Mouse (Mus musculus) hindbrain, postnatal 0 days (tissue): ENCODE measurements around the gene 1700001L19Rik. TPM values are rescaled to one million over a fixed set of nuclear protein-coding genes. Genes with fewer than 3 reads are reported as not detected.

Source experiments
- ATAC-seq: fragments of 200-750 bp; cut with Nextera tagmentation; 2 replicates; pipeline ENCODE4 v1.8.0; 2017; ENCODE audit warnings: mild to moderate bottlenecking, moderate TSS enrichment, moderate library complexity
- DNase-seq: peaks from one replicate; pipeline ENCODE4 v3.0.0-alpha.2; 2015; ENCODE audit warnings: low spot score
- H3K27ac ChIP-seq: fragments of 300-500 bp; sonication (generic); 2 replicates; pipeline ENCODE4 v1.5.1; 2014; ENCODE audit warnings: mild to moderate bottlenecking
- H3K27me3 ChIP-seq: fragments of 300-500 bp; sonication (generic); 2 replicates; pipeline ENCODE4 v1.6.1; 2014; ENCODE audit warnings: low read length, mixed read lengths; ENCODE audit not compliant: insufficient read depth
- H3K36me3 ChIP-seq: fragments of 300-500 bp; sonication (generic); 2 replicates; pipeline ENCODE4 v1.6.1; 2014; ENCODE audit warnings: low read length, mixed read lengths; ENCODE audit not compliant: insufficient read depth
- H3K4me1 ChIP-seq: fragments of 300-500 bp; sonication (generic); 2 replicates; pipeline ENCODE4 v1.6.1; 2014; ENCODE audit warnings: antibody characterized with exemption, low read length, mixed read lengths; ENCODE audit not compliant: insufficient read depth
- H3K4me2 ChIP-seq: fragments of 300-500 bp; sonication (generic); 2 replicates; pipeline ENCODE4 v1.6.1; 2014; ENCODE audit warnings: low read depth, mild to moderate bottlenecking, low read length, moderate library complexity, mixed read lengths
- H3K4me3 ChIP-seq: fragments of 300-500 bp; sonication (generic); 2 replicates; pipeline ENCODE4 v1.5.1; 2014; ENCODE audit warnings: low read length
- H3K9ac ChIP-seq: fragments of 300-500 bp; sonication (generic); replicated peaks from 2 replicates; pipeline ENCODE4 v1.6.1; 2014; ENCODE audit warnings: mild to moderate bottlenecking, low read length, moderate library complexity, mixed read lengths
- H3K9me3 ChIP-seq: fragments of 300-500 bp; sonication (generic); 2 replicates; pipeline ENCODE4 v1.6.1; 2016; ENCODE audit warnings: low read length, mixed read lengths
- CTCF ChIP-seq: IDR thresholded peaks from 2 replicates; pipeline ENCODE4 v1.5.1; 2016; ENCODE audit warnings: antibody characterized with exemption, control low read depth, low read depth
- WGBS: fragments of 180-500 bp; shearing (Covaris S2); extraction: QIAGEN DNeasy Blood & Tissue Kit; methylation state at CpG from one replicate; pipeline ENCODE4 v1.1.7; 2014; 5-methylcytosine and 5-hydroxymethylcytosine counted together
- polyA plus RNA-seq: library from polyadenylated mRNA; unstranded; fragments of >200 nt; fragmentation: Nextera tagmentation; extraction: Ambion mirVana; gene quantifications from 2 replicates; pipeline ENCODE4 v1.2.1, GENCODE M21; 2015
- total RNA-seq: library from RNA; depleted of rRNA; stranded (reverse); fragments of >200 nt; gene quantifications from 2 replicates; pipeline ENCODE4 v1.2.3, GENCODE M21; 2014

Gene 1700001L19Rik
- total and polyA plus RNA-seq, 2 experiments from 2014 or later = 3.3 to 13.5 TPM

- no peak for TF ChIP-seq CTCF
- no peak overlapping the region for H3K4me3 ChIP-seq
- ATAC-seq = no peak
- DNase-seq = no peak
- WGBS = 70% methylated on average over 10 of the region's 10 CpGs
- H3K4me1 ChIP-seq = no peaks in the 10 kb centered on the region
- H3K27me3 ChIP-seq = no peaks in the 10 kb centered on the region
- H3K36me3 ChIP-seq = peaks cover 32% of the 10 kb centered on the region; the same call in 1 of the 2 replicates
- no peaks in the 10 kb centered on the region for H3K9me3 ChIP-seq
- no peak overlapping the region for H3K9ac ChIP-seq
- no peak overlapping the region for H3K27ac ChIP-seq
- H3K4me2 ChIP-seq = no peak overlapping the region
Observed at GRCm38 (mm10) chr13:68572966-68573913, 24.0 kb upstream of the 1700001L19Rik start.

- Histone ChIP-seq H3K4me3 (no peak overlapping the region), H3K9ac (no peak overlapping the region), H3K4me1 (no peaks in the 10 kb centered on the region), H3K27ac (no peak overlapping the region), H3K27me3 (no peaks in the 10 kb centered on the region), H3K36me3 (peaks cover 32% of the 10 kb centered on the region; the same call in 1 of the 2 replicates), H3K4me2 (no peak overlapping the region), H3K9me3 (no peaks in the 10 kb centered on the region)
- 79% methylated on average over 4 of the region's 4 CpGs for WGBS
- no peak for DNase-seq
- ATAC-seq = no peak
- no peak for TF ChIP-seq CTCF
Observed at GRCm38 (mm10) chr13:68574398-68574797, 22.8 kb upstream of the 1700001L19Rik start.

GRCm38 (mm10) chr13:68577945-68578344 is 19.3 kb upstream of the 1700001L19Rik start:
- DNase-seq (no peak), ATAC-seq (no peak)
- Histone ChIP-seq H3K4me1 (peaks cover 8% of the 10 kb centered on the region; the same call in 1 of the 2 replicates), H3K27ac (no peak overlapping the region), H3K36me3 (peaks cover 25% of the 10 kb centered on the region; the same call in 1 of the 2 replicates), H3K4me3 (no peak overlapping the region), H3K9me3 (no peaks in the 10 kb centered on the region), H3K9ac (no peak overlapping the region), H3K27me3 (no peaks in the 10 kb centered on the region), H3K4me2 (no peak overlapping the region)
- TF ChIP-seq CTCF = no peak
- 85% methylated on average over 7 of the region's 7 CpGs for WGBS

GRCm38 (mm10) chr13:68581086-68581740 is 16.0 kb upstream of the 1700001L19Rik start:
- peak; percentile 33 for TF ChIP-seq CTCF
- ATAC-seq = no peak
- H3K36me3 ChIP-seq = peaks cover 20% of the 10 kb centered on the region; the same call in 1 of the 2 replicates
- H3K9ac ChIP-seq = peak overlapping the region; percentile 73
- peaks cover 10% of the 10 kb centered on the region; the same call in 1 of the 2 replicates for H3K4me1 ChIP-seq
- no peaks in the 10 kb centered on the region for H3K9me3 ChIP-seq
- no peak for DNase-seq
- H3K27ac ChIP-seq = peak overlapping the region; percentile 77; the same call in 1 of the 2 replicates
- H3K4me2 ChIP-seq = peak overlapping the region; percentile 90
- no peaks in the 10 kb centered on the region for H3K27me3 ChIP-seq
- peak overlapping the region; percentile 82 for H3K4me3 ChIP-seq
- WGBS = 25% methylated on average over 14 of the region's 14 CpGs

GRCm38 (mm10) chr13:68581747-68582516 is 15.3 kb upstream of the 1700001L19Rik start, which contains the start of the genes Mtrr and Fastkd3:
Gene Mtrr, minus strand, starts transcription at chr13:68582149.
Gene Fastkd3, plus strand, starts transcription at chr13:68582234.
- ATAC-seq = peak; percentile 99
- H3K4me1 ChIP-seq = peaks cover 10% of the 10 kb centered on the region; the same call in 1 of the 2 replicates
- H3K27me3 ChIP-seq = no peaks in the 10 kb centered on the region
- H3K36me3 ChIP-seq = peaks cover 15% of the 10 kb centered on the region; the same call in 1 of the 2 replicates
- H3K9me3 ChIP-seq = no peaks in the 10 kb centered on the region
- no peak for TF ChIP-seq CTCF
- peak within 1 kb of the TSS; percentile 77 for H3K27ac ChIP-seq
- peak within 1 kb of the TSS; percentile 82 for H3K4me3 ChIP-seq
- peak; percentile 99 for DNase-seq
- H3K9ac ChIP-seq = peak within 1 kb of the TSS; percentile 73
- peak within 1 kb of the TSS; percentile 90 for H3K4me2 ChIP-seq
- 2% methylated on average over 80 of the region's 81 CpGs for WGBS

- Histone ChIP-seq H3K36me3 (peaks cover 14% of the 10 kb centered on the region), H3K9me3 (no peaks in the 10 kb centered on the region), H3K4me3 (peak overlapping the region; percentile 82), H3K27ac (peak overlapping the region; percentile 77), H3K4me2 (peak overlapping the region; percentile 90), H3K4me1 (peaks cover 10% of the 10 kb centered on the region; the same call in 1 of the 2 replicates), H3K9ac (peak overlapping the region; percentile 73), H3K27me3 (no peaks in the 10 kb centered on the region)
- DNase-seq (no peak), ATAC-seq (no peak)
- under 1% methylated on average over 11 of the region's 11 CpGs for WGBS
- no peak for TF ChIP-seq CTCF
Observed at GRCm38 (mm10) chr13:68582517-68582780, 14.8 kb upstream of the 1700001L19Rik start.
